Mouse (Mus musculus): Measurements from ENCODE around the gene Crlf1.

Gene Crlf1

GRCm38 (mm10) chr8:70492664-70493640 is at the start of gene Crlf1:
Gene Crlf1, plus strand, starts transcription at chr8:70493158.
- DNase-seq (ENCODE audit: low spot score in 2 of 2) = no peak

- no peak for DNase-seq (ENCODE audit: low spot score in 2 of 2)
These were observed 49.6 kb upstream of the Crlf1 start for GRCm38 (mm10) chr8:70443326-70443725.

GRCm38 (mm10) chr8:70445988-70446387 is 47.0 kb upstream of the Crlf1 start:
- no peak for DNase-seq (ENCODE audit: low spot score in 2 of 2)

- DNase-seq (ENCODE audit: low spot score in 2 of 2) = no peak
These were observed 45.1 kb upstream of the Crlf1 start for GRCm38 (mm10) chr8:70447639-70448420.

- no peak for DNase-seq (ENCODE audit: low spot score in 2 of 2)
These were observed 40.6 kb upstream of the Crlf1 start for GRCm38 (mm10) chr8:70452196-70452966.

GRCm38 (mm10) chr8:70453852-70454251 is 39.1 kb upstream of the Crlf1 start:
- DNase-seq (ENCODE audit: low spot score in 2 of 2) = no peak

GRCm38 (mm10) chr8:70456996-70457395 is 36.0 kb upstream of the Crlf1 start:
- no peak for DNase-seq (ENCODE audit: low spot score in 2 of 2)

GRCm38 (mm10) chr8:70457882-70458281 is 35.1 kb upstream of the Crlf1 start:
- no peak for DNase-seq (ENCODE audit: low spot score in 2 of 2)

- DNase-seq (ENCODE audit: low spot score in 2 of 2) = no peak
These were observed 34.5 kb upstream of the Crlf1 start for GRCm38 (mm10) chr8:70458462-70458861.

- no peak for DNase-seq (ENCODE audit: low spot score in 2 of 2)
These were observed 33.3 kb upstream of the Crlf1 start for GRCm38 (mm10) chr8:70459636-70460035.

- no peak for DNase-seq (ENCODE audit: low spot score in 2 of 2)
These were observed 32.8 kb upstream of the Crlf1 start for GRCm38 (mm10) chr8:70460199-70460598.

- no peak for DNase-seq (ENCODE audit: low spot score in 2 of 2)
These were observed 32.4 kb upstream of the Crlf1 start for GRCm38 (mm10) chr8:70460606-70461005.

- DNase-seq (ENCODE audit: low spot score in 2 of 2) = no peak
These were observed 31.0 kb upstream of the Crlf1 start for GRCm38 (mm10) chr8:70461765-70462515.

GRCm38 (mm10) chr8:70462516-70462813 is 30.5 kb upstream of the Crlf1 start:
- DNase-seq (ENCODE audit: low spot score in 2 of 2) = no peak

- no peak for DNase-seq (ENCODE audit: low spot score in 2 of 2)
These were observed 29.7 kb upstream of the Crlf1 start for GRCm38 (mm10) chr8:70463306-70463705.

GRCm38 (mm10) chr8:70464162-70464561 is 28.8 kb upstream of the Crlf1 start:
- no peak for DNase-seq (ENCODE audit: low spot score in 2 of 2)

- DNase-seq (ENCODE audit: low spot score in 2 of 2) = no peak
These were observed 27.3 kb upstream of the Crlf1 start for GRCm38 (mm10) chr8:70465701-70466100.

GRCm38 (mm10) chr8:70466305-70466704 is 26.7 kb upstream of the Crlf1 start:
- no peak for DNase-seq (ENCODE audit: low spot score in 2 of 2)

GRCm38 (mm10) chr8:70466771-70467170 is 26.2 kb upstream of the Crlf1 start:
- DNase-seq (ENCODE audit: low spot score in 2 of 2) = no peak

- no peak for DNase-seq (ENCODE audit: low spot score in 2 of 2)
These were observed 25.7 kb upstream of the Crlf1 start for GRCm38 (mm10) chr8:70467229-70467725.

- DNase-seq (ENCODE audit: low spot score in 2 of 2) = no peak
These were observed 25.1 kb upstream of the Crlf1 start for GRCm38 (mm10) chr8:70467907-70468306.

All from frontal cortex, postnatal 25 days (tissue).